Mouse (Mus musculus) left cerebral cortex, adult 8-10 months (tissue): ENCODE results near the gene Cr1l. TPM values are rescaled to one million over a fixed set of nuclear protein-coding genes. Genes with fewer than 3 reads are reported as not detected.

ENCODE experiments used
- DNase-seq, 2 experiments: peaks; one replicate each; pipeline ENCODE4 v3.0.0; 2022; ENCODE audit warnings: low spot score in 2 of 2
- total RNA-seq, 4 experiments: library from RNA; stranded (reverse); gene quantifications; 2 replicates each; pipeline ENCODE4 v1.2.4; 2022

Gene Cr1l
- 10 to 100 TPM; 32.7 to 40.1 (median 35.3) TPM for total RNA-seq

DNA sequence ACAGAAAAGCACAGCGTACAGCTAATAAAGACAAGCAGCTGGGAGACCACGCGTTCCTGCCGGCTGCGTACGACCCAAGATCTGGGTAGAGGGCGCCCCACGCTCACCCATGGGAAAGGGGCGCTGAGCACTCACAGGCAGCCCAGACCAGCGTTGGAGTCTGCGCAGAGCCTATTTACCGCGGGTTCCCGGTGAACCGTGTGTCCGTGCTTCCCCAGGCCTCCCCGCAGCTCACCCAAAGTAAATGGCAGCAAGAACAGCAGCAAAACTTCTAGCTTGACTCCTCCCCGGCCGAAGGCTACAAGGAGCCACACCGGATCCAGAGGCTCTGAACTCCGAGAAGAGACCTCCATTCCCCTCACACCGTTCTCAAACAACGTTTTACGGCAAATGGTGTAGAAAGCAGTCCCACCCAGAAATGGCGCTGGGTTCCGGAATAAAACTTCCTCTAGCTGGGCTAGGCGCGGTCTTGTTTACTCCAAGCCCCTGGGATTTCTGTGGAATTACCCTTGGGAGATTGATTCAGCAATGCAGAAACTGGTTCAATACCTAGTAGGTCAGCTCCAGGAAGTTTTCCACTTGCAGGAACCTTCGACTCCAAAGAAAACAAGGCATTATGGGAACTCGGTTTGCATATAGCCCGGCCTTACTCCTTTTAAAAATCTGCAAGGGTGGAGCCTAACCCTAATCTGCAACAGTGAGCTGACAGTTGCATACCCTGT is at the start of gene Cr1l:
Gene Cr1l, minus strand, starts transcription at position 634 of the 722 bp plus-strand sequence.
- DNase-seq = peak; percentile 77 to 84

DNA sequence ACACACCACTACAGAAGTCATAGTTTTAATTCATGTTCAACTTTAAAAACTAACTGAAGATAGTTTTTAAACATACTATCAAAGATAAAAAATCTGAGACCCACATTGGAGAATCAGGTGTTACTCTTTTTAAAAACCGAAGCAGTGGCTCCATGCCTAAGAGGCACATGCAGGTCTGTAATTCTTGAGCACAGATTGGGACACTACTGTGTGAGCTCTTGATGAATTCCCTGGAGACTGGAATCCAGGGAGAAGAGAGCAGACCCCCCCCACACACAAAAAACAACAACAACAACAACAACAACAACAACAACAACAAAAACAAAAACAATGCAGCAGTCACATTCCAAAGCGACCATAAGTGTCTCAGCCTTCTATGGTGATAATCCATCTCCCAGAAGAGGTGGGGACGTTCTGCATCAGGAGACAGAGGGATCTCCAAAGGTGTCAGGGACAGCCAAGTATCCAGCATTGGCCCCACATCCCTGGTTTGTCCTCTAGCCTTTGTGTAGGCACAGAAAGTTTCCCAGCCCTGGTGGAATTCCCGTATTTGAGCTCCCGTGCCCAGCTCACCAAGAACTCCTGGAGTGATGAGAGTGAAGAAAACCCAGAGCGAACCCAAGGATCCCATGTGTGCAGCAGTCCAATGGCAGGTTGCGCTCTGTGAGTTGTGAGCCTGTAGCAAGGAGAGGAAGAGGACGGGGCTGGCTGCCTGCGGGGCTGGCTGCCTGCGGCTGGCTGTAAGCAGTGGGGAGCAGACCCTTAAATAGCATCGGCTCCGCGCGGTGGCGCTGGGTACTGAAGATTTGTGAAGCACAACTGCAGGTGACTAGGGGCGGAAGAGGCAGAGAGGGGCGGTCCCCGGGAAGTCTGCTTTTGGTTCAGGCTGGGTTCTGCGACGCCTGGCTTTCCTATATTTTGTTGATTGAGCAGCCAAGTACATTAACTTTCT is 44.9 kb upstream of the Cr1l start, which contains the start of gene Cr2:
Gene Cr2, minus strand, starts transcription at position 737 of the 952 bp plus-strand sequence.
- peak; percentile 30 to 34 for DNase-seq

GRCm38 (mm10) chr1:195164996-195165755 is 33.8 kb upstream of the Cr1l start:
- DNase-seq = no peak

- no peak for DNase-seq
Measured at GRCm38 (mm10) chr1:195132070-195132469, 684 bp upstream of the Cr1l start.

GRCm38 (mm10) chr1:195131675-195132015 is 259 bp upstream of the Cr1l start:
- no peak for DNase-seq

- no peak for DNase-seq
Measured at GRCm38 (mm10) chr1:195130479-195130878, 907 bp downstream of the Cr1l start.

DNA sequence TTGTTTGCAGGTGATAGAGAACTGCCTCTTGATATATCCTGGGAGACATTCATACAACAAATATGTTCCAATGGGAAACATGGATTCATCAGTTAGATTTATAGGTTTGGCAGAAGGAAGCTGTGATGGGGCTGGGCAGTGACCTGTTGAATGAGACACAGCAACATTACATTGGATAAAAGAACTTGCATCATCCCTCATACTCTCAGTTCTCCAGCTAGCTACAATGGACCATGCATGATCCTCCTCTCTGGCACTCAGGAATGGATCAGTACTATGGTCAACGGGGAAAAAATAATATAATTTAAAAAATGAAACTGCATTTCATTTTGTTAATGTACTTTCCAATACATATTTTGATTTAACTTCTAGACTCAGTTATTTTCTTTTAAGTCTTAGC is 1.5 kb downstream of the Cr1l start:
- no peak for DNase-seq

DNA sequence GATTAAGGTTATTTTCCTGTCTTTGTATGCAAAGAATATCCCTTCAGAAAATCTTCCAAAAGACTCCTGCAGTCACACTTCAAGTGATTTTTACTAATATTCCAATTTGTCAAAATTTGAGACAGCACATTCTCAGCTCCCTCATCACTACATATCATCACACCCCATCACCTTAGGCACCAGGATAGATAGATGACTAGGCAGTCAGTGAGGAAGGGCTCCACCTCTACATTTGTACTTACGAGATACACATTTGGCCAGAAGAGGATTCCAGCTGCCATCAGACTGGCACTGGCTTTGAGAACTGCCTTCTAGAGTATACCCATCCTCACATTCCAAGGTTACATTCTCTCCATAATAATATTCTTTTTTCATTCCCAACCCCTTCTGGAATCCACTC is 17.0 kb downstream of the Cr1l start:
- DNase-seq = no peak

GRCm38 (mm10) chr1:195113621-195114020 is 17.8 kb downstream of the Cr1l start:
- no peak for DNase-seq

DNA sequence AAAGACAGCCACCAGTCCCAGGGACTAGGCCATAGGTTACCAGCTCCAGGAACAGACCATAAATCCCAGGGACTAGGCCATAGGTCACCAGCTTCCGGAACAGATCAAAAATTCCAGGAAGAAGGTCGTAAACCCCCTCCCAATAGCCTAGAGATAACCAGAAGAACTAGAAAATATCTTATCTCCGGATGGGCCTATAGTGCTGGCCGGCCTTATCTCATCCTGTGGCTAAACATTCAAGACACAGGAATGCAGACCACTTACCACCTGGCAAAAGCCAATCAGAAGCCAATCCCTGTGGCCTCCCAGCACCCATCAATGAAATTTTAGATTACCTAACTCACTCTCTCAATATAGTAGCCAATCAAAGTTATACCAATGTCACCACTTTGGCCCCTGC is 30.7 kb downstream of the Cr1l start:
- no peak for DNase-seq

- DNase-seq = no peak
Measured at GRCm38 (mm10) chr1:195098004-195098403, 33.4 kb downstream of the Cr1l start.

GRCm38 (mm10) chr1:195092220-195092720 is 39.1 kb downstream of the Cr1l start, which contains the start of gene Cd46:
Gene Cd46, minus strand, starts transcription at chr1:195092249.
- peak in 1 of 2 experiments; percentile 8 for DNase-seq

GRCm38 (mm10) chr1:195091699-195092219 is 39.6 kb downstream of the Cr1l start:
- DNase-seq = no peak

DNA sequence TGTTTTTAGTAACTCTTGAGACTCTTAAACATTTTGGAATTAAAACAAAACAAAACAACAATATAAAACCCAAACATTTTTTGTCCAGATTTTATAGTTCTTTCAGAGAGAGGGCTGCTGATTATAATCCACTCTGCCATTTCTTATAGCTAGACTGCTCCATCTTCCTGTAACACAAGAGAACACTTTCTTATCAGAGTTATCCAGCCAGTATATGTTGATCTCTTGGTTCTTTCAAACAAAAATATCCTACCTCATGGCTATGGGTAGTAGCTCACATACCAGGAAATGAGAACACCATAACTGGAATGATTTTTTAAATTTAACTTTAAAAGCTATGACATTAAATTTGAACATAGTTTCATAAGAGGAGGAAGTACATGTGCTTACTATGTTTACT is 49.2 kb downstream of the Cr1l start:
- no peak for DNase-seq

Other genes with a start within 250 kb of the Cr1l start
- 10 to 100 TPM; 58.3 to 75.9 (median 69.7) TPM for gene Cd34, start 192.8 kb downstream of the Cr1l start, total RNA-seq
- gene Cd46, start 39.3 kb downstream of the Cr1l start, total RNA-seq = 1 to 10 TPM; 3.9 to 5.4 (median 4.8) TPM
- gene Cr2, start 45.1 kb upstream of the Cr1l start, total RNA-seq = 1 to 10 TPM in 1 of 4 experiments, under 1 TPM in 2, not detected in 1; 0.33 to 1.1 (median 0.84) TPM